In the genomic region with DNA sequence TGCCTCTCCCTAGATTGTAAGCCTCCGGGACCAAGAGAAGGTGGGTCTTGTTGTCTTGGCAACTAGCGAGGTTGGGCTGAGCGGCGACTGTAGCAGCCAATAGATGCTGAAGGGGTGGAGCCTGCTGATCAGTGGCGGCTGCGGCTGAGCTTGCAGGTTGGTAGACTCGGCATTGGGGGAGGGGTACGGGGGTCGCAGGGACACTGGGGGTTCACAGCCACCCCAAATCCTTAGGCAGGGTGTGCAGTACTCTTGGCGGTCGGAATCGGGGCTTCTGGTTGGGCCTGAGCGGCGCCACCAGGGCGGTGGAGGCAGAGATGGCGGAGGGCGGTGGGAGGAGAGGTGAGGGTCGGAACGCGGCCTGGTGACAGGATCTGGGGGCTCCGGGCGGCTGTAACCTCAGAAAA, we compare ENCODE assay signal across 8 mouse cellular contexts. TPM values are rescaled to one million over a fixed set of nuclear protein-coding genes. Genes with fewer than 3 reads are reported as not detected.
DNase-seq lines count a peak whose midpoint lies in the region; ATAC-seq lines count a peak whose summit lies in the region.

No protein-coding gene starts in this region.

- 0% methylated on average over 22 of the region's 22 CpGs for WGBS in hindbrain, embryonic 12.5 days

- peak; percentile 99 for ATAC-seq in hindbrain, embryonic 12.5 days (ENCODE audit: low FRiP score)

- peaks cover 15% of the 10 kb centered on the region for H3K4me1 ChIP-seq in hindbrain, embryonic 12.5 days

- peak overlapping the region; percentile 72 for H3K4me3 ChIP-seq in hindbrain, embryonic 12.5 days

- peaks cover 22% of the 10 kb centered on the region for H3K36me3 ChIP-seq in hindbrain, embryonic 12.5 days

- peak; percentile 98 for DNase-seq in NIH3T3 (ENCODE audit: low read depth)
- DNase-seq in cerebellum, postnatal 10 days: peak; percentile 98
- peak; percentile 92 to 94 for DNase-seq in frontal cortex, postnatal 10 days (ENCODE audit: low spot score in 2 of 2)
- peak; percentile 91 to 97 for DNase-seq in layer of hippocampus, postnatal 14 days (ENCODE audit: low spot score in 2 of 2)
- DNase-seq in lung, postnatal 14 days: peak; percentile 91
- peak; percentile 83 for DNase-seq in retina, adult 2 months (ENCODE audit: low read depth, low spot score)
- peak; percentile 86 to 89 for DNase-seq in thymus, postnatal 36 days

- no peaks in the 10 kb centered on the region for H3K9me3 ChIP-seq in hindbrain, embryonic 12.5 days (replicated peaks)

- peak overlapping the region; percentile 85 for H3K9ac ChIP-seq in hindbrain, embryonic 12.5 days

- H3K27me3 ChIP-seq in hindbrain, embryonic 12.5 days: no peaks in the 10 kb centered on the region

- H3K4me2 ChIP-seq in hindbrain, embryonic 12.5 days (replicated peaks): peak overlapping the region; percentile 89

- peak overlapping the region; percentile 78 for H3K27ac ChIP-seq in hindbrain, embryonic 12.5 days

RNA-seq across cellular contexts. Expression of a gene that starts 10.0 kb away (rescaled TPM):
- 137 and 141 TPM in 2 replicates for polyA plus RNA-seq in hindbrain, embryonic 12.5 days (2016; fragmentation: Nextera tagmentation; extraction: Ambion mirVana)
- total RNA-seq in layer of hippocampus, postnatal 14 days (2021): 10 to 100 TPM; 81.2 to 81.7 TPM

RNA-seq across cellular contexts. Expression of a gene that starts 11.8 kb away (rescaled TPM):
- polyA plus RNA-seq in hindbrain, embryonic 12.5 days (2016; fragmentation: Nextera tagmentation; extraction: Ambion mirVana): not detected in 2 replicates
- under 1 TPM; 0.19 to 0.62 TPM for total RNA-seq in layer of hippocampus, postnatal 14 days (2021)

RNA-seq across cellular contexts. Expression of a gene that starts 32.7 kb away (rescaled TPM):
- not detected in 2 replicates for polyA plus RNA-seq in hindbrain, embryonic 12.5 days (2016; fragmentation: Nextera tagmentation; extraction: Ambion mirVana)
- not detected for total RNA-seq in layer of hippocampus, postnatal 14 days (2021)

RNA-seq across cellular contexts. Expression of a gene that starts 34.6 kb away (rescaled TPM):
- 0.18 and 1.3 TPM in 2 replicates for polyA plus RNA-seq in hindbrain, embryonic 12.5 days (2016; fragmentation: Nextera tagmentation; extraction: Ambion mirVana)
- 1 to 10 TPM in 1 of 2 experiments, under 1 TPM in 1; 0.97 to 2.1 TPM for total RNA-seq in layer of hippocampus, postnatal 14 days (2021)

Comparison
In these comparisons a context has a peak if more than half of its experiments do, and no peak if none do; other contexts are left out.
1. Peak in every context shown above with its lines: DNase-seq, ATAC-seq, H3K4me3 ChIP-seq and H3K27ac ChIP-seq.